Comparison of ENCODE assay signal across 34 mouse cellular contexts in the genomic region with DNA sequence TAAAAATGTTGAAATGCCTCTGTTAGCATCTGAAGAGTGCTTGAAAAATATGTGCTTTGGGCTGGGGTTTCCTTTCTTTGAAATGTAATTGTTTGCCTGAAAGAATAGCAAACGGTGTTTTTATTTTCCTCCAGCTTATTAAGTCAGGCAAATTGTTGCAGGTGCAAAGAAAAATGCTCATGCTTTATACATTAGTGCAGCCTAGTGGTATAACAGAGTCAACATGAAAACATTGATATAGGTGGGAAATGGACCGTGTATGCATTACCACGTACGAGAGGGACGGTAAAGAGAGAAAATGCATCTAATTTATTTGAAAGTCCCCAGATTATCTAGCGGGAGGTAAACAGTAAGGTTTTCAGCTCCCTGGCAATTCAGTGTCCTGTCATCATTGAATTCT. TPM values are rescaled to one million over a fixed set of nuclear protein-coding genes. Genes with fewer than 3 reads are reported as not detected.
DNase-seq lines count a peak whose midpoint lies in the region; ATAC-seq and TF ChIP-seq lines count a peak whose summit lies in the region.
"Had no signal": no experiment of that assay in that cellular context is flagged by ENCODE, and none has a peak within 500 bp of the region (broad histone marks: within the 10 kb centered on the region; RNA-seq: fewer than 3 reads in every experiment).

No protein-coding gene starts in this region.

- no peaks in the 10 kb centered on the region for H3K36me3 ChIP-seq in forebrain, embryonic 14.5 days (ENCODE audit: control insufficient read depth, insufficient read depth, low read length)
- H3K36me3 ChIP-seq in forebrain, embryonic 13.5 days (ENCODE audit: poor library complexity, severe bottlenecking), result no peaks in the 10 kb centered on the region
- no peaks in the 10 kb centered on the region for H3K36me3 ChIP-seq in hindbrain, postnatal 0 days (ENCODE audit: insufficient read depth, low read length)
- H3K36me3 ChIP-seq in hindbrain, embryonic 12.5 days, result no peaks in the 10 kb centered on the region
- H3K36me3 ChIP-seq in midbrain, postnatal 0 days (ENCODE audit: insufficient read depth, low read length), result no peaks in the 10 kb centered on the region
- no peaks in the 10 kb centered on the region for H3K36me3 ChIP-seq in midbrain, embryonic 10.5 days
- H3K36me3 ChIP-seq: embryonic facial prominence, embryonic 10.5 days; embryonic facial prominence, embryonic 13.5 days; forebrain, embryonic 12.5 days; G1E; heart, embryonic 10.5 days; heart, embryonic 13.5 days; hindbrain, embryonic 13.5 days had no signal

- no peaks in the 10 kb centered on the region for H3K9me3 ChIP-seq in forebrain, embryonic 14.5 days (replicated peaks; ENCODE audit: control insufficient read depth, low read length)
- H3K9me3 ChIP-seq in forebrain, embryonic 13.5 days (replicated peaks), result no peaks in the 10 kb centered on the region
- no peaks in the 10 kb centered on the region for H3K9me3 ChIP-seq in hindbrain, postnatal 0 days (ENCODE audit: low read length)
- H3K9me3 ChIP-seq in hindbrain, embryonic 12.5 days (replicated peaks), result no peaks in the 10 kb centered on the region
- no peaks in the 10 kb centered on the region for H3K9me3 ChIP-seq in midbrain, postnatal 0 days (ENCODE audit: low read length)
- H3K9me3 ChIP-seq in midbrain, embryonic 10.5 days (replicated peaks), result no peaks in the 10 kb centered on the region
- H3K9me3 ChIP-seq: embryonic facial prominence, embryonic 10.5 days; embryonic facial prominence, embryonic 13.5 days; forebrain, embryonic 12.5 days; G1E; heart, embryonic 10.5 days; heart, embryonic 13.5 days; hindbrain, embryonic 13.5 days had no signal

- no peak overlapping the region for H3K9ac ChIP-seq in forebrain, embryonic 14.5 days (ENCODE audit: low read length)
- no peak overlapping the region for H3K9ac ChIP-seq in forebrain, embryonic 13.5 days
- no peak overlapping the region for H3K9ac ChIP-seq in hindbrain, postnatal 0 days (replicated peaks; ENCODE audit: low read length)
- no peak overlapping the region for H3K9ac ChIP-seq in hindbrain, embryonic 12.5 days
- H3K9ac ChIP-seq in midbrain, postnatal 0 days (replicated peaks; ENCODE audit: low read length, poor library complexity, severe bottlenecking), result no peak overlapping the region
- H3K9ac ChIP-seq: embryonic facial prominence, embryonic 13.5 days; forebrain, embryonic 12.5 days; heart, embryonic 13.5 days; hindbrain, embryonic 13.5 days had no signal

- H3K4me3 ChIP-seq in forebrain, embryonic 14.5 days (ENCODE audit: low read depth, low read length), result no peak overlapping the region
- H3K4me3 ChIP-seq in forebrain, embryonic 13.5 days, result no peak overlapping the region
- H3K4me3 ChIP-seq in hindbrain, postnatal 0 days (ENCODE audit: low read length), result no peak overlapping the region
- no peak overlapping the region for H3K4me3 ChIP-seq in hindbrain, embryonic 12.5 days
- H3K4me3 ChIP-seq in midbrain, postnatal 0 days (ENCODE audit: low read depth, low read length), result no peak overlapping the region
- no peak overlapping the region for H3K4me3 ChIP-seq in midbrain, embryonic 10.5 days
- H3K4me3 ChIP-seq: embryonic facial prominence, embryonic 10.5 days; embryonic facial prominence, embryonic 13.5 days; erythroblast, embryonic 14.5 days; forebrain, embryonic 12.5 days; heart, adult 2 months; heart, embryonic 10.5 days; heart, embryonic 13.5 days; hindbrain, embryonic 13.5 days had no signal

- H3K27me3 ChIP-seq in forebrain, embryonic 14.5 days (replicated peaks; ENCODE audit: control insufficient read depth, insufficient read depth, low read length), result no peaks in the 10 kb centered on the region
- no peaks in the 10 kb centered on the region for H3K27me3 ChIP-seq in forebrain, embryonic 13.5 days
- H3K27me3 ChIP-seq in hindbrain, postnatal 0 days (ENCODE audit: insufficient read depth, low read length), result no peaks in the 10 kb centered on the region
- no peaks in the 10 kb centered on the region for H3K27me3 ChIP-seq in hindbrain, embryonic 12.5 days
- H3K27me3 ChIP-seq in midbrain, postnatal 0 days (ENCODE audit: insufficient read depth, low read length), result no peaks in the 10 kb centered on the region
- no peaks in the 10 kb centered on the region for H3K27me3 ChIP-seq in midbrain, embryonic 10.5 days (ENCODE audit: low read depth, poor library complexity, severe bottlenecking)
- H3K27me3 ChIP-seq: embryonic facial prominence, embryonic 13.5 days; forebrain, embryonic 12.5 days; heart, embryonic 13.5 days; hindbrain, embryonic 13.5 days had no signal

- TF ChIP-seq CTCF in hindbrain, postnatal 0 days (IDR thresholded peaks at IDR 0.05; ENCODE audit: low read depth), result peak; percentile 43
- peak; percentile 59 for TF ChIP-seq CTCF in midbrain, postnatal 0 days (IDR thresholded peaks at IDR 0.05)

- 72% methylated on average over 6 of the region's 6 CpGs for WGBS in forebrain, embryonic 14.5 days
- 69% methylated on average over 6 of the region's 6 CpGs for WGBS in forebrain, embryonic 13.5 days
- 81% methylated on average over 6 of the region's 6 CpGs for WGBS in hindbrain, postnatal 0 days
- 84% methylated on average over 6 of the region's 6 CpGs for WGBS in hindbrain, embryonic 12.5 days
- 74% methylated on average over 6 of the region's 6 CpGs for WGBS in midbrain, postnatal 0 days
- WGBS in midbrain, embryonic 10.5 days, result 83% methylated on average over 6 of the region's 6 CpGs

- no peak for ATAC-seq in forebrain, embryonic 14.5 days
- ATAC-seq in forebrain, embryonic 13.5 days, result no peak
- ATAC-seq in hindbrain, postnatal 0 days, result no peak
- no peak for ATAC-seq in hindbrain, embryonic 12.5 days (ENCODE audit: low FRiP score)
- no peak for ATAC-seq in midbrain, postnatal 0 days (ENCODE audit: low FRiP score)
- no peak for ATAC-seq in megakaryocyte-erythroid progenitor cell, adult 5-6 weeks (replicated peaks; ENCODE audit: low FRiP score, low TSS enrichment, poor library complexity, severe bottlenecking)
- ATAC-seq: Patski had no signal

- no peak overlapping the region for H3K4me2 ChIP-seq in forebrain, embryonic 14.5 days (ENCODE audit: low read length)
- no peak overlapping the region for H3K4me2 ChIP-seq in forebrain, embryonic 13.5 days
- H3K4me2 ChIP-seq in hindbrain, postnatal 0 days (ENCODE audit: low read depth, low read length), result no peak overlapping the region
- H3K4me2 ChIP-seq in hindbrain, embryonic 12.5 days (replicated peaks), result no peak overlapping the region
- no peak overlapping the region for H3K4me2 ChIP-seq in midbrain, postnatal 0 days (ENCODE audit: low read depth, low read length, poor library complexity, severe bottlenecking)
- H3K4me2 ChIP-seq: embryonic facial prominence, embryonic 13.5 days; forebrain, embryonic 12.5 days; heart, embryonic 13.5 days; hindbrain, embryonic 13.5 days had no signal

- H3K27ac ChIP-seq in forebrain, embryonic 14.5 days (ENCODE audit: low read depth, low read length), result no peak overlapping the region
- no peak overlapping the region for H3K27ac ChIP-seq in forebrain, embryonic 13.5 days
- no peak overlapping the region for H3K27ac ChIP-seq in hindbrain, postnatal 0 days
- no peak overlapping the region for H3K27ac ChIP-seq in hindbrain, embryonic 12.5 days
- no peak overlapping the region for H3K27ac ChIP-seq in midbrain, postnatal 0 days (ENCODE audit: low read depth, low read length)
- no peak overlapping the region for H3K27ac ChIP-seq in midbrain, embryonic 10.5 days (replicated peaks)
- H3K27ac ChIP-seq: embryonic facial prominence, embryonic 10.5 days; embryonic facial prominence, embryonic 13.5 days; forebrain, embryonic 12.5 days; heart, adult 2 months; heart, embryonic 10.5 days; heart, embryonic 13.5 days; hindbrain, embryonic 13.5 days had no signal

- no peaks in the 10 kb centered on the region for H3K4me1 ChIP-seq in forebrain, embryonic 14.5 days (ENCODE audit: control insufficient read depth, insufficient read depth, low read length)
- no peaks in the 10 kb centered on the region for H3K4me1 ChIP-seq in forebrain, embryonic 13.5 days
- H3K4me1 ChIP-seq in hindbrain, postnatal 0 days (ENCODE audit: insufficient read depth, low read length), result no peaks in the 10 kb centered on the region
- H3K4me1 ChIP-seq in hindbrain, embryonic 12.5 days, result no peaks in the 10 kb centered on the region
- no peaks in the 10 kb centered on the region for H3K4me1 ChIP-seq in midbrain, postnatal 0 days (ENCODE audit: insufficient read depth, low read length)
- H3K4me1 ChIP-seq in midbrain, embryonic 10.5 days, result no peaks in the 10 kb centered on the region
- H3K4me1 ChIP-seq: embryonic facial prominence, embryonic 10.5 days; embryonic facial prominence, embryonic 13.5 days; forebrain, embryonic 12.5 days; heart, embryonic 10.5 days; heart, embryonic 13.5 days; hindbrain, embryonic 13.5 days had no signal

- peak; percentile 2 for DNase-seq in forebrain, embryonic 14.5 days (ENCODE audit: low spot score)
- peak; percentile 18 for DNase-seq in hindbrain, postnatal 0 days (ENCODE audit: low spot score)
- peak; percentile 15 for DNase-seq in midbrain, postnatal 0 days (ENCODE audit: low spot score)
- no peak for DNase-seq in midbrain, embryonic 10.5 days (ENCODE audit: low spot score)
- DNase-seq: adrenal gland, postnatal 10 days; adrenal gland, postnatal 36 days; cerebellum, adult 11 months; cerebellum, adult 2 months; cerebellum, adult 9-11 months; cerebellum, postnatal 36 days; embryo, embryonic 11 days; gastrocnemius, postnatal 10 days; gastrocnemius, postnatal 36 days; heart, adult 2 months; heart, postnatal 14 days; heart, postnatal 4 days had no signal

RNA-seq across cellular contexts. Expression of a gene that starts 1.0 kb away (rescaled TPM):
- polyA plus RNA-seq in forebrain, embryonic 14.5 days (2014; fragmentation: Nextera tagmentation; extraction: Ambion mirVana), result 0.42 and 0.57 TPM in 2 replicates
- 0.14 TPM in 1 of 2 replicates, not detected in the other for polyA plus RNA-seq in forebrain, embryonic 13.5 days (2015; fragmentation: Nextera tagmentation; extraction: Ambion mirVana)
- 0.21 and 0.54 TPM in 2 replicates for total RNA-seq in hindbrain, postnatal 0 days (2014; rRNA removed)
- polyA plus RNA-seq in hindbrain, postnatal 0 days (2015; fragmentation: Nextera tagmentation; extraction: Ambion mirVana), result 0.44 and 0.53 TPM in 2 replicates
- not detected in 2 replicates for polyA plus RNA-seq in hindbrain, embryonic 12.5 days (2016; fragmentation: Nextera tagmentation; extraction: Ambion mirVana)
- total RNA-seq in midbrain, postnatal 0 days (2014; rRNA removed), result 0.11 and 0.42 TPM in 2 replicates
- polyA plus RNA-seq in midbrain, postnatal 0 days (2015; fragmentation: Nextera tagmentation; extraction: Ambion mirVana), result 0.56 and 0.65 TPM in 2 replicates
- not detected in 2 replicates for polyA plus RNA-seq in midbrain, embryonic 10.5 days (2016; fragmentation: Nextera tagmentation; extraction: Ambion mirVana)
- total RNA-seq in megakaryocyte-erythroid progenitor cell, adult 5-6 weeks (2014; fragmentation: Nextera tagmentation), result not detected in 2 replicates
- not detected in 2 replicates for total RNA-seq in megakaryocyte-erythroid progenitor cell, adult 5-6 weeks (2017)
- total RNA-seq: adrenal gland, adult 18-20 months; adrenal gland, postnatal 10 days; adrenal gland, postnatal 36 days; gastrocnemius, adult 18-20 months; gastrocnemius, postnatal 10 days; gastrocnemius, postnatal 36 days; granulocyte monocyte progenitor cell, adult 5-6 weeks; heart, adult 2 months; heart, postnatal 14 days; heart, postnatal 4 days had no signal
- polyA plus RNA-seq: cortical plate, adult 2 months; embryonic facial prominence, embryonic 10.5 days; embryonic facial prominence, embryonic 13.5 days; erythroblast, embryonic 14.5 days; forebrain, embryonic 12.5 days; G1E; heart, adult 2 months; heart, embryonic 10.5 days; heart, embryonic 13.5 days; heart, embryonic 16.5 days; intestine, embryonic 14.5 days; Patski had no signal

RNA-seq across cellular contexts. Expression of a gene that starts 9.5 kb away (rescaled TPM):
- 78.1 and 80.3 TPM in 2 replicates for polyA plus RNA-seq in forebrain, embryonic 14.5 days (2014; fragmentation: Nextera tagmentation; extraction: Ambion mirVana)
- polyA plus RNA-seq in forebrain, embryonic 13.5 days (2015; fragmentation: Nextera tagmentation; extraction: Ambion mirVana), result 90.9 and 94.9 TPM in 2 replicates
- 41.0 and 42.0 TPM in 2 replicates for total RNA-seq in hindbrain, postnatal 0 days (2014; rRNA removed)
- 95.8 and 101 TPM in 2 replicates for polyA plus RNA-seq in hindbrain, postnatal 0 days (2015; fragmentation: Nextera tagmentation; extraction: Ambion mirVana)
- polyA plus RNA-seq in hindbrain, embryonic 12.5 days (2016; fragmentation: Nextera tagmentation; extraction: Ambion mirVana), result 93.0 and 102 TPM in 2 replicates
- 40.8 and 43.3 TPM in 2 replicates for total RNA-seq in midbrain, postnatal 0 days (2014; rRNA removed)
- 81.1 and 89.2 TPM in 2 replicates for polyA plus RNA-seq in midbrain, postnatal 0 days (2015; fragmentation: Nextera tagmentation; extraction: Ambion mirVana)
- polyA plus RNA-seq in midbrain, embryonic 10.5 days (2016; fragmentation: Nextera tagmentation; extraction: Ambion mirVana), result 79.3 and 83.8 TPM in 2 replicates
- 51.7 and 56.9 TPM in 2 replicates for total RNA-seq in megakaryocyte-erythroid progenitor cell, adult 5-6 weeks (2014; fragmentation: Nextera tagmentation)
- 115 and 116 TPM in 2 replicates for total RNA-seq in megakaryocyte-erythroid progenitor cell, adult 5-6 weeks (2017)

RNA-seq across cellular contexts. Expression of a gene that starts 44.0 kb away (rescaled TPM):
- not detected in 2 replicates for polyA plus RNA-seq in forebrain, embryonic 14.5 days (2014; fragmentation: Nextera tagmentation; extraction: Ambion mirVana)
- not detected in 2 replicates for polyA plus RNA-seq in forebrain, embryonic 13.5 days (2015; fragmentation: Nextera tagmentation; extraction: Ambion mirVana)
- total RNA-seq in hindbrain, postnatal 0 days (2014; rRNA removed), result not detected in 2 replicates
- not detected in 2 replicates for polyA plus RNA-seq in hindbrain, postnatal 0 days (2015; fragmentation: Nextera tagmentation; extraction: Ambion mirVana)
- 0.13 and 0.14 TPM in 2 replicates for polyA plus RNA-seq in hindbrain, embryonic 12.5 days (2016; fragmentation: Nextera tagmentation; extraction: Ambion mirVana)
- not detected in 2 replicates for total RNA-seq in midbrain, postnatal 0 days (2014; rRNA removed)
- polyA plus RNA-seq in midbrain, postnatal 0 days (2015; fragmentation: Nextera tagmentation; extraction: Ambion mirVana), result not detected in 2 replicates
- 0.07 and 0.10 TPM in 2 replicates for polyA plus RNA-seq in midbrain, embryonic 10.5 days (2016; fragmentation: Nextera tagmentation; extraction: Ambion mirVana)
- total RNA-seq in megakaryocyte-erythroid progenitor cell, adult 5-6 weeks (2014; fragmentation: Nextera tagmentation), result not detected in 2 replicates
- total RNA-seq in megakaryocyte-erythroid progenitor cell, adult 5-6 weeks (2017), result not detected in 2 replicates
- total RNA-seq: adrenal gland, adult 18-20 months; adrenal gland, postnatal 10 days; adrenal gland, postnatal 36 days; gastrocnemius, adult 18-20 months; gastrocnemius, postnatal 10 days; gastrocnemius, postnatal 36 days; granulocyte monocyte progenitor cell, adult 5-6 weeks; heart, adult 2 months; heart, postnatal 14 days; heart, postnatal 4 days had no signal
- polyA plus RNA-seq: cerebellum, adult 2 months; cortical plate, adult 2 months; erythroblast, embryonic 14.5 days; G1E; heart, adult 2 months; heart, embryonic 13.5 days; hindbrain, embryonic 13.5 days; intestine, embryonic 14.5 days; Patski had no signal
